Mouse (Mus musculus): ENCODE measurements at regions not wholly inside any gene's neighbourhood (a gene's known extent, or its start where the extent isn't known, plus 50 kb on each side); places are given as distances from the start of the nearest gene placed in this dataset.

DNA sequence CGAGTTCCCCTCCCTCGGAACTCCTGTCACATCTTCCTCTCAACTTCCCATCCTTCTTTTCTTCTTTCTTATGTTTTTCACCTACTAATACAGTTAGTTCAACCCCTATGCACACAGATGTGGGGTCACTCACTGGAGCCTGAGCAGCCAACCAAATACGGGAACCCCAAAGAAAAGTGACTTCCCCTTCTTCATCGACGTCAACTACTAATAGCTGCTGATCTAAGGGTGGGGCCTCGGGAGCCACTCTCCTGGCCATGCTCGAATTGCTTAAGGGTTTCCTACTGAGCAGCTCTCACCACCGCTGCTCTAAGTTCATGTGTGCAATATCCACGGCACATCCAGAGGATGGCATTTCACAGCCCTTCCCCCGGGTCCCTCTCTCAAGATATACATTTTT, 340.9 kb upstream of the Maf start:
- TF ChIP-seq CTCF (IDR thresholded peaks at IDR 0.05; ENCODE audit: borderline replicate concordance, insufficient read depth, low read depth, low read length) (no peak), POLR2A (IDR thresholded peaks at IDR 0.05; ENCODE audit: borderline replicate concordance, insufficient read depth, low read length) (no peak)

Measured in cerebellum, adult 2 months (tissue).